Mouse (Mus musculus) ovary, postnatal 10 days (tissue): ENCODE measurements around the gene Rgs7bp.

Source experiments
- DNase-seq: peaks from one replicate; pipeline ENCODE4 v3.0.0; 2022; ENCODE audit warnings: low spot score

Rgs7bp gene

DNA sequence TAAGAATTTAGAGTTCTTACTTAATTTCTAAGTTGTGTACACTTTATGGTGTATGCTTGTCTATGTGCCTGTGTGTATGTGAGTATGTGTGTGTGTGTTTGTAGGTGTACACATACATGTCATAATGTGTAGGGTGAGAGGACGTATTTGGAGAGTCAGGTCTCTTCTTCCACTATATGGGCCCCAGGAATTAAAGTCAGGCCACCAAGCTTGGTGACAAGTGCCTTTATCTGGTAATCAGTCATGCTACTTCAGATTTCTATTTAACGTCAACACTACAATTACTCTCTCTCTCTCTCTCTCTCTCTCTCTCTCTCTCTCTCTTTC lies 51.9 kb downstream of the Rgs7bp start:
- no peak for DNase-seq

DNA sequence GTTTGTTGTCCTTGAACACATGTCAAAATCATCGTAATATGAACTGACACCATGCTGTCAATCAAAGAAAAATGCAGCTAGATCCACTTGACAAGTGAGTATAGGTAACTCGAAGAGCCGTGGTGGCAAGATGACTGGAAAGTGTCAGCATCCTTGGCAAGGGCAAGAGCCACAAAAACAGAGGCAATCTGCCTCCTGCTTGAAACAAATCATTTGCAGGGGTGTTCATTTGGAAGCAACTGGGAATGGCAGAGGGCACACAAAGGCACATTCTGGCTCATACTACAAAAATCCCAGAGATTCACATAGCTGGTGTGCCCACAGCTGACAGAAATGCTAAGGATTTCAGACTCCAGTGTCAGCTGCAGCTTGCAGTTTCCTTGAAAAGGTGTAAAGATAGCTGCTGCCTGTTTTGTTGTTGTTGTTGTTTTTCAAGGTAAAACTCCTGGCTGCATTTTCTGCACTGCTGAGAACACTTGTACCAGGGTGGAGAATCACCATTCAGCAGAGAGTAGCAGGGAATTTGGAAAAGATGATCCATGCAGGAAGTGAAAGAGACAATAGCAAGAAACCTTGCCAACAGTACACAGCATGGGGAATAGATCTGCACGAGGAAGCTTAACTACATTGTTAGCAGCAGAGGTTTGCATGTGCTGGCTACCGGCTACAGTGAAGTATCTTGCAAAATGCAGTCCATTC lies 52.4 kb downstream of the Rgs7bp start:
- no peak for DNase-seq

DNA sequence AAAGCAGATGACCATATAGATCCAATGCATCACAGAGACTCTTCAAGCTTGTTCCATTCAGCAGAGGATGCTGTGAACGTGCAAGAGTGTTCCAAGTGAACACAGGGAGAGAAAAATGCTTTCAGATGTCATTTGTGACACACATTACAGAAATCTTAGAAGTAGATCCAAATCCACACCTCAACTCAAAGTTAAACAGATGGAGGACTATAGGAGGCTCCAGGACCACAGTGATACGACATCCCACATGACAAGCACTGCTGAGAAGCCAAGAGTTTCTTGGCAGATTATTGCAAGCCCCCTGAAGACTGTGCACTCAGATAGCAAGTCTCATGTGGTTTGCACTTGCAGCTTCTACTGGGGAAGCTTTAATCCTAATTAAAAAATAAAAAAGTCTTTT lies 53.0 kb downstream of the Rgs7bp start:
- DNase-seq: no peak

DNA sequence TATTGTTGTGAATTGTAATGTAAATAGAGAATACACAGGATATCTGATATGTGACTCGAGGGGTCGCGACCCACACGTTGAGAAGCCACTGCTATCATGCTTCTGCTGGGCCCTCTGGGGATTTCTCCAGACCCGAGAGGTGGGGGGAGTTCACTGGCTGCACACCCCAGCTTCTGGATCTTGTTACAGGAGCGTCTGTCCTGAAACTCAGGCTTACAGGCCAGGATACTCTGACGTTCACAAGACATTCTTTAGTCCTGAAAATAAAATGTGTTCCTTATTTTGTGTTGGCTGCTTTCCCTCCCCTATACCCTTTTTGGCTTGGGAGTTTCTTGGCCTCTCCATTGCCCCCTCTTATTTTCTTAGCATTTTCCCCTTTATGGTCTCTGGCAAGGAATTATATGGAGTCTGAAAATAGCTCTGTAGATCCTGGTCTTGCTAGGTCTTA lies 65.9 kb downstream of the Rgs7bp start:
- no peak for DNase-seq

GRCm38 (mm10) chr13:104988009-104988540 lies 66.7 kb downstream of the Rgs7bp start:
- no peak for DNase-seq

DNA sequence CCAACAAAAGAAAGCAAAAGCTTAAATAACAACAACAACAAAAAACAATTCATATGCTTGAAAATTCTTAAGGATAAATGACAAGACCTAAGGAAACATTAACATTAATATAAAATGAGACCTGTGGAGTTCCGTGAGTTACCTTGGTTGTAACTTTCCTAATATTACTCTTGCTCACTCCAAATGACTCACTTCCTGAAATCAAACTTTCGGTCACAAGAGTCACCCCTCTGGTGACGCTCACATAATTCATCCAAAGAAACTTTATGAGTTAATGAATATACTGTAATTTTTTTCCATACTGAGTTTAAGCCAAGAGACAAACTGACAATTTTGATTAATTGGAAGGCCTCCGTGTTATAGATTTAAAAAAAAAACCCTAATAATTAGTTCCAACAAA lies 69.0 kb downstream of the Rgs7bp start:
- no peak for DNase-seq

DNA sequence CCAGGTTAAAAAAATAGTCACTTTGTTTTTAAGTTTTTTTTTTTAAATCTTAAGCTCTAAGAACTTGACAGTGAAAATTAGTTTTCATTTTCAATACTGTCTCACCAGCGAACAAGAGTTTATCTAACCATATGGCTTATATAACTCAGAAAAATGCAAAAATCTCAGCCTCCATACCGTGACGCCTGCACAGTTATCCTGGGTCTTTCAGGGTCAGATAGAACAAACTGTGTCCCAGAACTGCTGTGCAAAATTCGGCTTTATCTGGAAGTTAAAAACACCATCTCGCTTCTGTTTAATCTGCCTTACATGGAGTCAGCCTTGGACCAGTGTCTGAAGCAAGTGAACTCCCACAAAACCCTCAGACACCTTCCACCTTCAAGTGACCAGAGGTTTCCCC lies 70.7 kb downstream of the Rgs7bp start:
- DNase-seq: no peak

GRCm38 (mm10) chr13:104982781-104983353 lies 71.9 kb downstream of the Rgs7bp start:
- no peak for DNase-seq

- no peak for DNase-seq
These were observed 76.6 kb downstream of the Rgs7bp start for GRCm38 (mm10) chr13:104978176-104978575.

GRCm38 (mm10) chr13:104967486-104967885 lies 87.2 kb downstream of the Rgs7bp start:
- no peak for DNase-seq

DNA sequence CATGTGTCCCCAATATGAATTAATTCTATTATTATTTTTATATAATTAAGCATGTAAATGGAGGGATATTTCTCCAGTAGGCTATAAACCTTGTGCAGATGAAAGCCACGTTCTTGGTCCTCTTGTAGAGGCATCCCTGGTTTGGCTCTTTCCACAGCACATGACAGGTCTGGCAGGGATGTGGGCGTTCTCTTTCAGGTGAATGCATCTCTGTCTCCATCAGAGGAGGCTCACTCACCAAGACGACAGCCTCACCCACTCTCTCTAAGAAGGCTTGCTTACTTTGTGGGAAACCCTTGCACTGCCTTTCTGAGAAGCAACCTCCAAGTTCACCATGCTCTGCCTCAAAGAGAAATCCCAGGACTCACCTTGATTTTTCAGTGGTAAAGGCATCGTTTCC lies 91.0 kb downstream of the Rgs7bp start:
- DNase-seq: no peak

DNA sequence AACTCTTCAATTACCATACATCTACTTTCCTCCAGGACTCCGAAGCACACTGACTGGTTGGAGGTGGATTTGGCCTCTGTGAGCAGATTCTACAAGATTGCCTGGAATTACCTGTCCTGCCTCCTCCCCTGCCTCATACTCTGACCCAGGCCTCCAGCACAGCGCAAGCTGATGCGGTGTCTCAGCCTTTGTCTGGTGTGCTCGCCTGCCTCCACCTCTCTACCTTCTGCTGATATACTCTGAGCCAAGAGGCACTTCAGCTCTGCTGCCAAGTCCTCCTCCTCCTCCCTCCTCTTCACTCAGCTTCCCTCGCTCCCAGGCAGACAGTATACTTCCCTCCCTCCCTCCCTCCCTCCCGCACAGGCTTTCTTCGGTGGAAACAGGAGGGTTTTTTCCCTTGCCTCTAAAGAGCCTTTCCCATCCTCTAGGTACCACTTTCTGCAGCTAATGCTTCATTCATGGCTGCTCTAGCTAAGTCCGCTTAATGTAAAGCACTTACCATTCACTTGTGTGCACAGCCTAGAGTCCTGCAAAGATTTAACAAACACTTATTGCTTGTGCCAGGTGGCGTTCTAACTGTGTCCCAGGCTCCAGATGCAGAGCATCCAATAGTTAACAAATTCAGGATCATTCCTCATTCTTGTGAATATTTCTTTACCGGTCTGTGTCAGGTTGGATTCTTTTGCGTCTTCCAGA lies 91.9 kb downstream of the Rgs7bp start:
- DNase-seq: no peak

DNA sequence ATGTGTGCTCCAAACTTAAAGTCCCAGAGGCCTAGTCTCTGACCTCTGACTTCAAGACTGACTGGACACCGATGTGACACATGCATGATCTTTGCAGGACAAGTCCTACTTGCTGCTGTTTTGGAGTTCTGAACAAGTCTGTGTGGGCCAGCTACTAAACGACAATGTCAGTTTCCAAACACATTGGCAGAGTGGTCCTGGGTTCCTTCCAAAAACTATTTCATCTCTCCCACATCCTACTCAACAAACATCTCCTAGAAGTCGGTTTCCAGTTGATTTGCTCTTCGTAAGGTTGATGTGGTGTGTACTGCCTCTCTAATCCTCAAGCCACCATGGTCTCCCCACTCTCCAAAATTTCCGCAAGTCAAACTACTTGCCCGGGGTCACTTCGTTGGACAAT lies 92.6 kb downstream of the Rgs7bp start:
- no peak for DNase-seq

GRCm38 (mm10) chr13:104960951-104961715 lies 93.6 kb downstream of the Rgs7bp start:
- no peak for DNase-seq

- no peak for DNase-seq
These were observed 94.4 kb downstream of the Rgs7bp start for GRCm38 (mm10) chr13:104960206-104960928.

- no peak for DNase-seq
These were observed 95.0 kb downstream of the Rgs7bp start for GRCm38 (mm10) chr13:104959733-104960132.

GRCm38 (mm10) chr13:104947958-104948357 lies 106.8 kb downstream of the Rgs7bp start:
- peak; percentile 29 for DNase-seq

GRCm38 (mm10) chr13:104940483-104940882 lies 114.2 kb downstream of the Rgs7bp start:
- DNase-seq: no peak

DNA sequence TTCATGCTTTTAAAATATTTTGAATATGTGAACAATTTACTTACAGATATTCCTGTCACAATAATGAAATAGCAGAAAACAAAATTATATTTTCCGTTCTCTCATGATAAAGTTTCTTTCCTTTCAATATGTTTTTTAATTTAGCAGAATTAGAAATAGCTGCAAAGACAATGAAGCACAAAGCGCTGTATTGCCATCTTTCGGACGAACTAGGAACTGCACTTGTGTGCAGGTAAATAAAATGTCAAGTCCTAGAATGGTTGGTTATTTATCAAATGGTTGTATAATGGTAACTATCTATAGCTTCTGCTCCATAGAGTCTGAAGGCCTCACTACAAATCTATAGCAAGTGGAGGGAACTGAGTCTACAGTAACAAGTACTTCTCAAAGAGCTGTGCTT lies 114.9 kb downstream of the Rgs7bp start:
- DNase-seq: no peak

- no peak for DNase-seq
These were observed 115.7 kb downstream of the Rgs7bp start for GRCm38 (mm10) chr13:104938966-104939593.

- DNase-seq: no peak
These were observed 117.0 kb downstream of the Rgs7bp start for GRCm38 (mm10) chr13:104937759-104938158.
